11 mouse cellular contexts compared by ENCODE assay signal in genomic region chr15:85677381-85677780, GRCm38 (mm10). TPM values are rescaled to one million over a fixed set of nuclear protein-coding genes. Genes with fewer than 3 reads are reported as not detected.
DNase-seq lines count a peak whose midpoint lies in the region; ATAC-seq and TF ChIP-seq lines count a peak whose summit lies in the region.
"Had no signal": no experiment of that assay in that cellular context is flagged by ENCODE, and none has a peak within 500 bp of the region (broad histone marks: within the 10 kb centered on the region; RNA-seq: fewer than 3 reads in every experiment).

No protein-coding gene starts in this region.

- WGBS in heart, adult 2 months, result 36% methylated on average over 6 of the region's 6 CpGs
- 74% methylated on average over 6 of the region's 6 CpGs for WGBS in midbrain, embryonic 14.5 days
- 86% methylated on average over 6 of the region's 6 CpGs for WGBS in midbrain, embryonic 10.5 days
- 51% methylated on average over 6 of the region's 6 CpGs for WGBS in small intestine, adult 2 months

- H3K36me3 ChIP-seq in heart, adult 2 months (ENCODE audit: control insufficient read depth, insufficient read depth, low read length), result peaks cover 34% of the 10 kb centered on the region
- no peaks in the 10 kb centered on the region for H3K36me3 ChIP-seq in midbrain, embryonic 14.5 days (ENCODE audit: control insufficient read depth, insufficient read depth, low read length)
- no peaks in the 10 kb centered on the region for H3K36me3 ChIP-seq in midbrain, embryonic 10.5 days
- H3K36me3 ChIP-seq in small intestine, adult 2 months (ENCODE audit: control insufficient read depth, insufficient read depth, low read length), result peaks cover 27% of the 10 kb centered on the region
- H3K36me3 ChIP-seq: liver, embryonic 15.5 days had no signal

- no peak for TF ChIP-seq CTCF in heart, adult 2 months (IDR thresholded peaks at IDR 0.05)
- no peak for TF ChIP-seq CTCF in small intestine, adult 2 months (IDR thresholded peaks at IDR 0.05; ENCODE audit: extremely low read depth, insufficient read length, insufficient replicate concordance, low read depth, low read length)

- peak overlapping the region; percentile 43 for H3K9ac ChIP-seq in heart, adult 2 months (ENCODE audit: low read depth, low read length)
- no peak overlapping the region for H3K9ac ChIP-seq in midbrain, embryonic 14.5 days (replicated peaks; ENCODE audit: low read length)
- H3K9ac ChIP-seq: liver, embryonic 15.5 days had no signal

- peaks cover 16% of the 10 kb centered on the region for H3K79me2 ChIP-seq in heart, adult 2 months (replicated peaks; ENCODE audit: control insufficient read depth, insufficient read depth, low read length)

- H3K27ac ChIP-seq in heart, adult 2 months, result peak overlapping the region; percentile 100
- H3K27ac ChIP-seq in midbrain, embryonic 14.5 days (replicated peaks; ENCODE audit: low read depth, low read length), result no peak overlapping the region; the same call in 1 of the 2 replicates
- no peak overlapping the region for H3K27ac ChIP-seq in midbrain, embryonic 10.5 days (replicated peaks)
- H3K27ac ChIP-seq in small intestine, adult 2 months (ENCODE audit: insufficient read depth, low read depth, low read length), result 0 out of 2 replicates have a peak overlapping the region, but pooled peaks have one; percentile 29
- H3K27ac ChIP-seq: liver, embryonic 15.5 days; macrophage had no signal

- no peaks in the 10 kb centered on the region for H3K27me3 ChIP-seq in heart, adult 2 months (ENCODE audit: control insufficient read depth, insufficient read depth, low read length)
- H3K27me3 ChIP-seq in midbrain, embryonic 14.5 days (ENCODE audit: control insufficient read depth, insufficient read depth, low read length), result peaks cover 15% of the 10 kb centered on the region; the same call in 1 of the 2 replicates
- H3K27me3 ChIP-seq in midbrain, embryonic 10.5 days (ENCODE audit: low read depth, poor library complexity, severe bottlenecking), result peaks cover 100% of the 10 kb centered on the region
- H3K27me3 ChIP-seq in small intestine, adult 2 months (ENCODE audit: control insufficient read depth, insufficient read depth, low read length), result no peaks in the 10 kb centered on the region

- H3K4me3 ChIP-seq in heart, adult 2 months, result peak overlapping the region; percentile 20; the same call in 1 of the 2 replicates
- H3K4me3 ChIP-seq in midbrain, embryonic 14.5 days (replicated peaks; ENCODE audit: low read depth, low read length), result no peak overlapping the region
- H3K4me3 ChIP-seq in midbrain, embryonic 10.5 days, result no peak overlapping the region
- no peak overlapping the region for H3K4me3 ChIP-seq in small intestine, adult 2 months (ENCODE audit: low read depth, low read length)
- H3K4me3 ChIP-seq: liver, embryonic 15.5 days had no signal

- no peaks in the 10 kb centered on the region for H3K9me3 ChIP-seq in midbrain, embryonic 14.5 days (ENCODE audit: control insufficient read depth, low read length)
- no peaks in the 10 kb centered on the region for H3K9me3 ChIP-seq in midbrain, embryonic 10.5 days (replicated peaks)
- H3K9me3 ChIP-seq: liver, embryonic 15.5 days had no signal

- H3K4me2 ChIP-seq in midbrain, embryonic 14.5 days (ENCODE audit: low read length), result peak overlapping the region; percentile 80
- H3K4me2 ChIP-seq: liver, embryonic 15.5 days had no signal

- no peak for TF ChIP-seq EP300 in heart, adult 2 months (IDR thresholded peaks at IDR 0.05; ENCODE audit: insufficient read depth, low read depth, low read length)

- intact Hi-C loops in heart, adult 2 months (cut with DNase I), result no loop called here

- H3K4me1 ChIP-seq in heart, adult 2 months (ENCODE audit: control insufficient read depth, insufficient read depth, low read length), result peaks cover 41% of the 10 kb centered on the region
- H3K4me1 ChIP-seq in midbrain, embryonic 14.5 days (ENCODE audit: control insufficient read depth, insufficient read depth, low read length), result peaks cover 27% of the 10 kb centered on the region
- no peaks in the 10 kb centered on the region for H3K4me1 ChIP-seq in midbrain, embryonic 10.5 days
- H3K4me1 ChIP-seq in small intestine, adult 2 months (ENCODE audit: control insufficient read depth, insufficient read depth, insufficient read length, low read length), result peaks cover 34% of the 10 kb centered on the region
- H3K4me1 ChIP-seq: liver, embryonic 15.5 days had no signal

- no peak for TF ChIP-seq POLR2A in heart, adult 2 months (IDR thresholded peaks at IDR 0.05; ENCODE audit: insufficient read depth, low read depth, low read length)
- no peak for TF ChIP-seq POLR2A in small intestine, adult 2 months (IDR thresholded peaks at IDR 0.05; ENCODE audit: low read depth, low read length)

- ATAC-seq in midbrain, embryonic 14.5 days (ENCODE audit: low FRiP score, low TSS enrichment), result no peak
- no peak for ATAC-seq in megakaryocyte, adult 5-6 weeks (ENCODE audit: poor library complexity, severe bottlenecking)

- peak; percentile 4 for DNase-seq in adrenal gland, postnatal 25 days
- no peak for DNase-seq in adrenal gland, adult (ENCODE audit: inconsistent age in 2 of 2, low spot score in 1 of 2)
- no peak for DNase-seq in heart, adult 2 months
- DNase-seq in heart, adult 9 months (ENCODE audit: low spot score in 2 of 2), result no peak
- DNase-seq in midbrain, embryonic 14.5 days, result no peak
- no peak for DNase-seq in midbrain, embryonic 10.5 days (ENCODE audit: low spot score)

RNA-seq across cellular contexts. Expression of gene Ppara, which starts 57.4 kb away (rescaled TPM):
- 28.5 and 42.3 TPM in 2 replicates for total RNA-seq in adrenal gland, postnatal 25 days (2021)
- 10 to 100 TPM; 53.1 to 60.7 TPM for total RNA-seq in heart, adult 2 months (2021)
- polyA plus RNA-seq in heart, adult 2 months (2012; rRNA removed), result 12.9 and 25.4 TPM in 2 replicates
- 0.89 and 1.2 TPM in 2 replicates for polyA plus RNA-seq in midbrain, embryonic 14.5 days (2014; fragmentation: Nextera tagmentation; extraction: Ambion mirVana)
- polyA plus RNA-seq in midbrain, embryonic 10.5 days (2016; fragmentation: Nextera tagmentation; extraction: Ambion mirVana), result 0.51 and 0.78 TPM in 2 replicates
- polyA plus RNA-seq in small intestine, adult 2 months (2012; rRNA removed), result 3.7 and 7.2 TPM in 2 replicates
- not detected in 2 replicates for total RNA-seq in megakaryocyte, adult 5-6 weeks (2015)
- total RNA-seq in megakaryocyte, adult 5-6 weeks (2017), result not detected in 2 replicates
- total RNA-seq: neutrophil, adult 5-6 weeks had no signal
- polyA plus RNA-seq: macrophage had no signal

Comparison
In these comparisons a context has a peak if more than half of its experiments do, and no peak if none do; other contexts are left out.
1. H3K27ac ChIP-seq: peak in heart, adult 2 months (single experiment) and small intestine, adult 2 months (single experiment); none in midbrain, embryonic 14.5 days (single experiment) and midbrain, embryonic 10.5 days (single experiment).